ENCODE assay signal across 23 mouse cellular contexts in genomic region chr1:56789641-56790040, GRCm38 (mm10).
"Had no signal": no experiment of that assay in that cellular context is flagged by ENCODE, and none has a peak within 500 bp of the region (broad histone marks: within the 10 kb centered on the region; RNA-seq: fewer than 3 reads in every experiment).

No protein-coding gene starts in this region.

- H3K27me3 ChIP-seq: heart, embryonic 13.5 days; heart, embryonic 15.5 days; hindbrain, embryonic 13.5 days; hindbrain, embryonic 15.5 days; limb, embryonic 13.5 days; limb, embryonic 15.5 days had no signal

- H3K27ac ChIP-seq: gastrocnemius, adult 2 months; heart, embryonic 13.5 days; heart, embryonic 15.5 days; hindbrain, embryonic 13.5 days; hindbrain, embryonic 15.5 days; hindbrain, postnatal 0 days; layer of hippocampus, adult 2 months; limb, embryonic 13.5 days; limb, embryonic 15.5 days had no signal

- H3K4me3 ChIP-seq: gastrocnemius, adult 2 months; heart, embryonic 13.5 days; heart, embryonic 15.5 days; hindbrain, embryonic 13.5 days; hindbrain, embryonic 15.5 days; layer of hippocampus, adult 2 months; limb, embryonic 13.5 days; limb, embryonic 15.5 days had no signal

- H3K9ac ChIP-seq: heart, embryonic 13.5 days; heart, embryonic 15.5 days; hindbrain, embryonic 13.5 days; hindbrain, embryonic 15.5 days; limb, embryonic 13.5 days; limb, embryonic 15.5 days had no signal

- DNase-seq: gastrocnemius, adult 2 months; gastrocnemius, postnatal 10 days; gastrocnemius, postnatal 25 days; heart, adult 18-20 months; heart, postnatal 14 days; heart, postnatal 36 days; kidney, adult 11 months; kidney, adult 8-10 months; kidney, postnatal 10 days; kidney, postnatal 25 days; kidney, postnatal 4 days; layer of hippocampus, postnatal 36 days; left cerebral cortex, postnatal 4 days had no signal

- H3K4me1 ChIP-seq: heart, embryonic 13.5 days; heart, embryonic 15.5 days; hindbrain, embryonic 13.5 days; hindbrain, embryonic 15.5 days; limb, embryonic 15.5 days had no signal

- ATAC-seq: hindbrain, postnatal 0 days; intestine, embryonic 16.5 days had no signal

- H3K4me2 ChIP-seq: heart, embryonic 11.5 days; heart, embryonic 13.5 days; heart, embryonic 15.5 days; hindbrain, embryonic 13.5 days; hindbrain, embryonic 15.5 days; limb, embryonic 13.5 days; limb, embryonic 15.5 days had no signal

- H3K9me3 ChIP-seq: heart, embryonic 13.5 days; heart, embryonic 15.5 days; hindbrain, embryonic 15.5 days; limb, embryonic 13.5 days; limb, embryonic 15.5 days had no signal

- H3K36me3 ChIP-seq: heart, embryonic 13.5 days; heart, embryonic 15.5 days; hindbrain, embryonic 13.5 days; hindbrain, embryonic 15.5 days; limb, embryonic 13.5 days; limb, embryonic 15.5 days had no signal
